Mouse (Mus musculus) forebrain, postnatal 0 days (tissue): Measurements from ENCODE around the gene Plcd1. TPM values are rescaled to one million over a fixed set of nuclear protein-coding genes. Genes with fewer than 3 reads are reported as not detected.

Source experiments
- ATAC-seq: fragments of 200-750 bp; cut with Nextera tagmentation; 2 replicates; pipeline ENCODE4 v1.8.0; 2017; ENCODE audit warnings: mild to moderate bottlenecking, moderate library complexity
- DNase-seq: peaks from one replicate; pipeline ENCODE4 v3.0.0-alpha.2; 2015
- H3K27ac ChIP-seq: fragments of 300-500 bp; sonication (generic); 2 replicates; pipeline ENCODE4 v1.5.1; 2014; ENCODE audit warnings: low read depth, mild to moderate bottlenecking, antibody characterized with exemption, low read length, moderate library complexity, mixed read lengths
- H3K27me3 ChIP-seq: fragments of 300-500 bp; sonication (generic); 2 replicates; pipeline ENCODE4 v1.6.1; 2014; ENCODE audit warnings: mild to moderate bottlenecking, low read length, mixed read lengths; ENCODE audit not compliant: insufficient read depth
- H3K36me3 ChIP-seq: fragments of 300-500 bp; sonication (generic); 2 replicates; pipeline ENCODE4 v1.6.1; 2014; ENCODE audit warnings: mild to moderate bottlenecking, moderate library complexity; ENCODE audit not compliant: insufficient read depth
- H3K4me1 ChIP-seq: fragments of 300-500 bp; sonication (generic); 2 replicates; pipeline ENCODE4 v1.6.1; 2014; ENCODE audit warnings: antibody characterized with exemption; ENCODE audit not compliant: insufficient read depth
- H3K4me2 ChIP-seq: fragments of 300-500 bp; sonication (generic); 2 replicates; pipeline ENCODE4 v1.6.1; 2014; ENCODE audit warnings: low read depth, mild to moderate bottlenecking, moderate library complexity
- H3K4me3 ChIP-seq: fragments of 300-500 bp; sonication (generic); 2 replicates; pipeline ENCODE4 v1.5.1; 2014; ENCODE audit warnings: low read depth, low read length, mixed read lengths
- H3K9ac ChIP-seq: fragments of 300-500 bp; sonication (generic); 2 replicates; pipeline ENCODE4 v1.6.1; 2014; ENCODE audit warnings: mild to moderate bottlenecking
- H3K9me3 ChIP-seq: fragments of 300-500 bp; sonication (generic); 2 replicates; pipeline ENCODE4 v1.6.1; 2016; ENCODE audit warnings: low read length
- CTCF ChIP-seq: sonication (generic); IDR thresholded peaks from 2 replicates; pipeline ENCODE4 v1.5.1; 2016; ENCODE audit warnings: antibody characterized with exemption, control low read depth, low read depth
- WGBS: fragments of 180-500 bp; shearing (Covaris S2); extraction: QIAGEN DNeasy Blood & Tissue Kit; methylation state at CpG from one replicate; pipeline ENCODE4 v1.1.7; 2014; 5-methylcytosine and 5-hydroxymethylcytosine counted together
- polyA plus RNA-seq: library from polyadenylated mRNA; unstranded; fragments of >200 nt; fragmentation: Nextera tagmentation; extraction: Ambion mirVana; gene quantifications from 2 replicates; pipeline ENCODE4 v1.2.1, GENCODE M21; 2015
- total RNA-seq: library from RNA; depleted of rRNA; stranded (reverse); fragments of >200 nt; gene quantifications from 2 replicates; pipeline ENCODE4 v1.2.3, GENCODE M21; 2014; rRNA removed

Gene Plcd1
- total RNA-seq (9.6 and 16.1 TPM in 2 replicates), polyA plus RNA-seq (8.2 and 11.3 TPM in 2 replicates)

DNA sequence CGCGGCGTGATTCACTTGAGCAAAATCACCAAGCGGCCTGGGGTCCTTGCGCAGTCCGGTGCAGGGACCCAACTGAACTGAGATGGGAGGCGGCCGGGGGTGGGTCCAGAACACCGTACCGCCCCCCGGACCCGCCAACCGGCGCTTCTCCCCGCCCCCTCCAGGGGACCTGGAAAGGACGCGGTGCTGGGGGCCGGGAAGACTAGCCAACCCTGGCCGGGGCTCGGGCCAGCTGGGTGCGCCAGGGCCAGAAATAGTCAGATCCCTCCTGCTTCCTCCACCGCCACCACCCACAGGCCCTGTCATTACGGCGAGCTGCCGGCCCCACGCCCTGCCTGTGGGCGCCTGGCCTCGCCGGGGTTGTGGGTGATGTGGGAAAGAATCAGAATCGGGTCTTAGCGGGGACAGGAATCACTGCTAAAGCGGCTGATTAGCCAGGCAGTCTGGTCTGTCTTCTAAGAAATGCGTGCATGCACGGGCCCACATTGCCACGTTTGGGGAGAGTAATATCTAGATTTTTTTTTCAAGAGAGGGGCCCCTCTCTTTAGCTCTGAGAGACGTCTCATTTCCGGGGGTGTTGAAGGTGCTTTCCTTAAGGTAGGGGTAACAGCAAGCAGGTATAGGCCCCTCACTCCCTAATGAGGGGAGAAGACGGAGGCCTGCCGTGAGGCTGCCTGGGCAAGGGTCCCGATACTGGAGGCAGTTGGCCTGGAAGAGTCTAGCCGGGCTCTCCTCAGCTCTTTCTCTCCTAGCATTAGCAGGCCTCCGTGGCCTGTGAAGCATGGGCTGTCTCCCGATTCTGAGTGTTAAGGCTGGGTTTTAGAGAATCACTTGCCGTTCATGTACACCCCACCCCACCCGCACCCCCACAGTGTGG, at the start of gene Plcd1:
Gene Plcd1, minus strand, starts transcription at position 84 of the 877 bp plus-strand sequence.
- Histone ChIP-seq H3K27ac (peak within 1 kb of the TSS; percentile 57; the same call in 1 of the 2 replicates), H3K4me3 (peak within 1 kb of the TSS; percentile 54)
- TF ChIP-seq CTCF, result peak; percentile 2; the same call in 1 of the 2 replicates

DNA sequence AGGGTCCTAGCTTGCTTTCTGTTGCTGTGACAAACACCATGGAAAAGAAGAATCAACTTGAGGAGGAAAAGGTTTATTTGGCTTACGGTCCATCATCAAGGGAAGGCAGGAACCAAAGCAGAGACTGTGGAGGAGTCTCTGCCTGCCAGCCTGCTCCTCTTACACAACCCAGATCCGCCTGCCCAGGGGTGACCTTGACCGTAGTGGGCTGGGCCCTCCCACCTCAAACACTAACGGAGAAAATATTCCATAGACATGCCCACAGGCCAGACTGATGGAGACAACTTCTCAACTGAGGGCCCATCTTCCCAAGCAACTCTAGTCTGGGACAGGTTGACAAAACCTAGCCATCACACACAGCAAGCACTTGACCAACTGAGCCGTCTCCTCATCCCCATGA, 48.8 kb upstream of the Plcd1 start:
- no peak for TF ChIP-seq CTCF
- Histone ChIP-seq H3K36me3 (no peaks in the 10 kb centered on the region), H3K4me2 (no peak overlapping the region), H3K4me1 (no peaks in the 10 kb centered on the region), H3K27me3 (no peaks in the 10 kb centered on the region), H3K9ac (no peak overlapping the region), H3K4me3 (no peak overlapping the region), H3K27ac (no peak overlapping the region), H3K9me3 (no peaks in the 10 kb centered on the region)
- 93% methylated on average over 5 of the region's 5 CpGs for WGBS
- DNase-seq (no peak), ATAC-seq (no peak)

More for the DNA sequence above, at the start of gene Plcd1:
- Histone ChIP-seq H3K36me3 (no peaks in the 10 kb centered on the region), H3K4me1 (peaks cover 4% of the 10 kb centered on the region), H3K4me2 (peak within 1 kb of the TSS; percentile 85), H3K9ac (peak within 1 kb of the TSS; percentile 58), H3K9me3 (no peaks in the 10 kb centered on the region), H3K27me3 (peaks cover 2% of the 10 kb centered on the region; the same call in 1 of the 2 replicates)
- ATAC-seq (peak; percentile 87), DNase-seq (peak; percentile 78)
- WGBS, result 8% methylated on average over 45 of the region's 45 CpGs

DNA sequence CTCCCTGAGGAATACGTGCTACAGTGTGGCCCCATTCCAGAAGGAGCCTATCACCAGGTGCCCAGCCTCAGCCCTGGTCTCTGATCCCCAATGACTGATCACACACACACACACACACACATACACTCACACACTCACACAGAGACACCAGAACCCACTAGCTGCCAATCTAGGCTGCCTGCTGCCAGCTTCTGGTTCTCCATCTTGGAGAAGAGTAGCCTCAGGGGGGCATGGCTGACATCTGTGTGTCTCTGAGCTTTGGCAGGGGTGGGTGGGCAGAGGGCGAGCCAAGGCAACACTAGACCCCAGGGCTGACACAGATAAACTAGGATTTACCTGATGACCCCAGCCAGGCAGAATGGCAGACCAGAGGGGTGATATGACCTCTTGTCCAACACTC, 45.5 kb upstream of the Plcd1 start:
- 90% methylated on average over 2 of the region's 2 CpGs for WGBS
- no peak for DNase-seq

DNA sequence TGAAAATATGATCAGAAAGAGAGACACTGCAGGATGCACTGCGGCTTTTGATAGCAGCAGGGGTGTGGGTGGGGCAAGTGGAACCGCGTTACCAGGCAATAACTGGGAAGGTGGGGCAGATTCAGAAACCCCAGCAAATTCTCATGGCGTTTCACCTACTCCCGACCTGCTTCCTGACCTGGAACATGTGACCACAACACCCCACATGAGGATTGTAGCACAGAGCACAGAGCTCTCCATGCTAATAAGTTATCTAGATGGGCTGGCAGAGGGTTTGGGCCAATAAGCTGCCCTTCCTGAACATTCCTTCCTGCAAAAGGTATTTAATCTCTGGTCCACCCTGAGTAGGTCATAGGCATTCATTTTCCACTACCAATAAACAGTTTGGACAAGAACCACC, 37.4 kb upstream of the Plcd1 start:
- no peaks in the 10 kb centered on the region for H3K36me3 ChIP-seq
- no peak overlapping the region for H3K9ac ChIP-seq
- H3K27me3 ChIP-seq, result no peaks in the 10 kb centered on the region
- no peaks in the 10 kb centered on the region for H3K9me3 ChIP-seq
- no peak overlapping the region for H3K4me3 ChIP-seq
- DNase-seq (no peak), ATAC-seq (no peak)
- H3K27ac ChIP-seq, result no peak overlapping the region
- TF ChIP-seq CTCF, result no peak
- WGBS, result 71% methylated on average over 5 of the region's 5 CpGs
- no peaks in the 10 kb centered on the region for H3K4me1 ChIP-seq
- no peak overlapping the region for H3K4me2 ChIP-seq

More for the DNA sequence above, 45.5 kb upstream of the Plcd1 start:
- H3K4me1 ChIP-seq, result no peaks in the 10 kb centered on the region
- no peak overlapping the region for H3K4me2 ChIP-seq
- H3K27me3 ChIP-seq, result no peaks in the 10 kb centered on the region
- no peak overlapping the region for H3K9ac ChIP-seq
- no peak for TF ChIP-seq CTCF
- no peak overlapping the region for H3K4me3 ChIP-seq
- no peak for ATAC-seq
- no peaks in the 10 kb centered on the region for H3K36me3 ChIP-seq
- H3K9me3 ChIP-seq, result no peaks in the 10 kb centered on the region
- H3K27ac ChIP-seq, result no peak overlapping the region

DNA sequence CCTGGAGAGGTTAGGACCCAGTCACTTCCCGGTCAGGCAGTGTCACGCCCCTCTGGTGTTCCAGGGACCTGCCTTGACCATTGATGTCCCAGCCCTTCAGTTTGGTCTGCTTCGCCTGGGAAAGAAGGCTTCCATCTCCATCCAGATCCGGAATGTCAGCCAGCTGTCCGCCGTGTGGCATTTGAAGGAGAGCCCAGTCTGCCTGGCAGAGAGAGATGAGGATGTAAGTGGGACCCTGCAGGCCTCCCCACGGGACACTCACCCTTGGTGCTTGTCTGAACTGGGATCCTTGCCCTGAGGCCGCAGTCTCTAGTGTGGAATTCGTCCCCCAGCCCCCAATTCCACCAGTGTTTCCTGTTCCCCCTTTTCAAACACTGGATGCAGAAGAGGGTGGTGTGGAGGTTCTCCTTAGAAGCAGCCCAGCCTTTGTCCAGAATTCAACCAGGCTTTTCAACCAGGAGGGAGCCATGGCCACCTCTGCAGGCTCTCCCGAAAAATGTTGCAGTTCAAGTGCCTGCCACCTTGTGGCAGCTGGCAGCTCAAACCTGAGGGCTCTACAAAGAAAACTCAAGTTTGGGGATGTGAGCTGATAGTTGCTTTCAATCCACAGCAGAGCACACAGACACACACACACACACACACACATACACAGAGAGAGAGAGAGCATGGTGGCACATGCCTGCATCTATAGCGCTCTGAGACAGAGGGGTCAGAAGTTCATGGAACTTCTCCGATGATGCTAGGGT, 35.3 kb upstream of the Plcd1 start:
- Histone ChIP-seq H3K9ac (no peak overlapping the region), H3K4me3 (no peak overlapping the region), H3K4me1 (no peaks in the 10 kb centered on the region), H3K4me2 (no peak overlapping the region), H3K9me3 (no peaks in the 10 kb centered on the region), H3K27me3 (no peaks in the 10 kb centered on the region), H3K27ac (no peak overlapping the region), H3K36me3 (no peaks in the 10 kb centered on the region)
- 84% methylated on average over 12 of the region's 12 CpGs for WGBS
- no peak for DNase-seq
- TF ChIP-seq CTCF, result no peak; the same call in 1 of the 2 replicates
- ATAC-seq, result no peak

DNA sequence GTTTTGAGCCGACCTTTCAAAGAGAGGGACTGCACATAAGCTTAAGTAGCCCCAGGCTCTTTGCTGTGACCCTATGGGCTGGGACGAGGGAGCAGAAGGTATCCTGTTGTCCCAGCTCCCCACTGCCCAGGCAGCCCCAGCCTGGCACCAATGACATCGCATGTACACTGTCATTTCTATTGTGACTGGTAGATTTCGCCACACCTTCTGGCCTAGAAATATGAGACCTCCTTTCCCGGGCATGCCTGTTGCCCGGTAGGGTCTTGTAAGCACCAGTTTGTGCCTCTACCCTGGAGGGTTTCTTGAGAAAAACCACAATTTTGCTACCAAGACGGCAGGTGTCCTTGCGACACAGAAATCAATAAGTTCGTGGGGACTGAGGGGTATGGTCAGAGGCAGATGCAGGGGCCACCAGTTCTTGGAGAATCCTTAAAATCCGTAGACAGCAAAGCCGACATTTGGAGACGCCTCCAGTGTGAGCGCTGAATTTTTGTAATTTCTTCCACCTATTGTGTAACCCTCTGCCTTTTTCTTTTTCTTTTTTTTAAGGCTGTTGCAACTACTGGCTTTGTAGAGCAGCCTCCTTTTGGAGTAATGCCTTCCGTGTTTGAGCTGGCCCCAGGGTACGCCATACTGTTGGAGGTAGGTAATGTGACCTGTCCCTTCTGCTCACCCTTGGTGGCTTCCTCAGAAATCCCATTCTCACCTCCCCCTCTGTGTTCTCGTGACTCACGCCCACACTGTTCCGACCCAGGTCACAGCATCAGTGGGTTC, 29.5 kb upstream of the Plcd1 start:
- H3K9me3 ChIP-seq, result no peaks in the 10 kb centered on the region
- no peak overlapping the region for H3K4me3 ChIP-seq
- 87% methylated on average over 18 of the region's 18 CpGs for WGBS
- no peaks in the 10 kb centered on the region for H3K4me1 ChIP-seq
- no peak overlapping the region for H3K4me2 ChIP-seq
- DNase-seq (no peak), ATAC-seq (no peak)
- no peak overlapping the region for H3K27ac ChIP-seq
- no peaks in the 10 kb centered on the region for H3K27me3 ChIP-seq
- no peaks in the 10 kb centered on the region for H3K36me3 ChIP-seq
- no peak for TF ChIP-seq CTCF
- no peak overlapping the region for H3K9ac ChIP-seq
